Mouse (Mus musculus): Measurements from ENCODE around the gene Phf2.

GRCm38 (mm10) chr13:48850326-48850725 lies 20.6 kb downstream of the Phf2 start:
- TF ChIP-seq CTCF (IDR thresholded peaks at IDR 0.05; ENCODE audit: low read depth) (no peak), EP300 (IDR thresholded peaks at IDR 0.05; ENCODE audit: low read depth) (no peak)
